Mouse (Mus musculus) lung, postnatal 0 days (tissue): ENCODE measurements around the gene Id4. TPM values are rescaled to one million over a fixed set of nuclear protein-coding genes. Genes with fewer than 3 reads are reported as not detected.

Experiments used
- ATAC-seq: fragments of 200-750 bp; cut with Nextera tagmentation; 2 replicates; pipeline ENCODE4 v1.8.0; 2017; ENCODE audit warnings: moderate library complexity
- DNase-seq: peaks from one replicate; pipeline ENCODE4 v3.0.0-alpha.2; 2016; ENCODE audit warnings: low spot score
- H3K27ac ChIP-seq: fragments of 300-500 bp; sonication (generic); 2 replicates; pipeline ENCODE4 v1.5.1; 2014; ENCODE audit warnings: antibody characterized with exemption, mild to moderate bottlenecking, low read length, mixed read lengths
- H3K27me3 ChIP-seq: fragments of 300-500 bp; sonication (generic); replicated peaks from 2 replicates; pipeline ENCODE4 v1.6.1; 2014; ENCODE audit warnings: low read length, mixed read lengths; ENCODE audit not compliant: insufficient read depth
- H3K36me3 ChIP-seq: fragments of 300-500 bp; sonication (generic); 2 replicates; pipeline ENCODE4 v1.6.1; 2014; ENCODE audit warnings: low read length, mixed read lengths; ENCODE audit not compliant: insufficient read depth
- H3K4me1 ChIP-seq: fragments of 300-500 bp; sonication (generic); 2 replicates; pipeline ENCODE4 v1.6.1; 2014; ENCODE audit warnings: antibody characterized with exemption, low read depth, low read length, mixed read lengths; ENCODE audit not compliant: insufficient read depth
- H3K4me2 ChIP-seq: fragments of 300-500 bp; sonication (generic); replicated peaks from 2 replicates; pipeline ENCODE4 v1.6.1; 2014; ENCODE audit warnings: low read depth, mild to moderate bottlenecking, low read length, moderate library complexity, mixed read lengths
- H3K4me3 ChIP-seq: fragments of 300-500 bp; sonication (generic); 2 replicates; pipeline ENCODE4 v1.5.1; 2014; ENCODE audit warnings: low read depth, low read length
- H3K9ac ChIP-seq: fragments of 300-500 bp; sonication (generic); replicated peaks from 2 replicates; pipeline ENCODE4 v1.6.1; 2014; ENCODE audit warnings: low read depth, mild to moderate bottlenecking
- H3K9me3 ChIP-seq: fragments of 300-500 bp; sonication (generic); 2 replicates; pipeline ENCODE4 v1.6.1; 2016; ENCODE audit warnings: low read length, mixed read lengths
- CTCF ChIP-seq: IDR thresholded peaks from 2 replicates; pipeline ENCODE4 v1.5.1; 2016; ENCODE audit warnings: antibody characterized with exemption, mild to moderate bottlenecking
- EP300 ChIP-seq: IDR thresholded peaks from 2 replicates; pipeline ENCODE4 v1.6.1; 2016; ENCODE audit warnings: antibody characterized with exemption, mild to moderate bottlenecking, control low read depth
- WGBS: fragments of 180-500 bp; shearing (Covaris S2); extraction: QIAGEN DNeasy Blood & Tissue Kit; methylation state at CpG from one replicate; pipeline ENCODE4 v1.1.7; 2014; 5-methylcytosine and 5-hydroxymethylcytosine counted together
- polyA plus RNA-seq: library from polyadenylated mRNA; unstranded; fragments of >200 nt; fragmentation: Nextera tagmentation; extraction: Ambion mirVana; gene quantifications from 2 replicates; pipeline ENCODE4 v1.2.1, GENCODE M21; 2015

The Id4 gene
- polyA plus RNA-seq, 1 experiment from 2014 or later: 4.1 TPM

DNA sequence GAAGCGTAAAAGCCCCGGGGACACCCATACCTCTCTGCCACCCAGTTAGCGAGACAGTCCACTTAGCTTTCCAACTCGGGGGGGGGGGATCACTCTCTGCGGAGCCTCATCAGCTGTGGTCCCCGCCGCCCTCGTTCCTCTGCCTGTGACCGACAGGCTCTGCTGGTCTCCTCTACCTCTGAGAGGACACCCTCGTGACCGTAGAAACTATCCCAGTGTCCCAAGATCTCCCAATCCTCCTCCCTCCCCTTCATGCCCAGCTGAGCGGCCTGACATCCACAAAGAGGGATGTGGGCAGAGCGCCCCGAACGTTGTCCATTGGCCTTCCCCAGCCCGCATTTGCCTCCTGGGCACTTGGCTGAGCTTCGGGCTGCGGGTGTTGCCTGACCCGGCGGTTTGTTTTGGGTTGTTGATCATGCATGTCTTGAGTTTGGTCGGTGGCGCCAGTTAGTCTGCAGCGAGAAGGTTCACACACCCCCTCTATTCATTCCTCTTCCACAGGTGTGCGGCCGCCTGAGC lies 1.5 kb downstream of the Id4 start:
- peak; percentile 31 for DNase-seq
- H3K9ac ChIP-seq: peak overlapping the region; percentile 46
- H3K4me3 ChIP-seq: peak overlapping the region; percentile 64
- H3K9me3 ChIP-seq: no peaks in the 10 kb centered on the region
- 2% methylated on average over 25 of the region's 25 CpGs for WGBS
- TF ChIP-seq CTCF (no peak), EP300 (no peak)
- peak overlapping the region; percentile 91 for H3K4me2 ChIP-seq
- no peak overlapping the region for H3K27ac ChIP-seq
- no peaks in the 10 kb centered on the region for H3K36me3 ChIP-seq
- H3K27me3 ChIP-seq: peaks cover 3% of the 10 kb centered on the region; the same call in 1 of the 2 replicates
- H3K4me1 ChIP-seq: no peaks in the 10 kb centered on the region
- ATAC-seq: no peak

DNA sequence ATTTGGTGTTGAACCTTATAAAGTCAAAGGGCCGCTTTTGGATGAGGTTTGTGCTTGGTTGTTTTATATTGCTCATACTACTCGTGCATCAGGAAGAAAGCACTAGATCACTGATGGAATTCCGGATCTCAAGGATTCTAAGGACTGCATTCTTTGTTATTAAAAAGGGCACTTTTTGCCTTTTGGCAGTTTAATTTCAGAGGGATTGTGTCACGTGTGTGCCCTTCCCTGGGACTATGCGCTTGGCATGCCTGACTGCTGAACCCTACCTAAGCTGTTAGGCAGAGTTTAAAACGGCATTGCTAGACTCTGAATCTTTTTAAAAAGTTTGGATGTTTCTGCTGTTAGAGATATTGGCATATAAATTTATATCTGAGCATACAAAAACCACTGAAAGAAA lies 4.0 kb downstream of the Id4 start:
- Histone ChIP-seq H3K27me3 (0 out of 2 replicates have a peak, but pooled peaks cover 3% of the 10 kb centered on the region), H3K9ac (no peak overlapping the region), H3K27ac (no peak overlapping the region), H3K4me2 (no peak overlapping the region), H3K36me3 (no peaks in the 10 kb centered on the region), H3K4me1 (no peaks in the 10 kb centered on the region), H3K9me3 (no peaks in the 10 kb centered on the region), H3K4me3 (no peak overlapping the region)
- 74% methylated on average over 6 of the region's 6 CpGs for WGBS
- DNase-seq (no peak), ATAC-seq (no peak)
- TF ChIP-seq EP300: no peak
- no peak for TF ChIP-seq CTCF

GRCm38 (mm10) chr13:48273451-48274069 lies 12.5 kb downstream of the Id4 start:
- Histone ChIP-seq H3K4me1 (no peaks in the 10 kb centered on the region), H3K9me3 (no peaks in the 10 kb centered on the region), H3K4me3 (no peak overlapping the region), H3K4me2 (peak overlapping the region; percentile 37), H3K9ac (no peak overlapping the region), H3K36me3 (no peaks in the 10 kb centered on the region), H3K27me3 (no peaks in the 10 kb centered on the region), H3K27ac (no peak overlapping the region)
- DNase-seq (peak; percentile 68), ATAC-seq (peak; percentile 78)
- TF ChIP-seq CTCF (peak; percentile 88), EP300 (no peak)
- 4% methylated on average over 15 of the region's 15 CpGs for WGBS

- 79% methylated on average over 1 of the region's 1 CpGs for whole genome bisulfite sequencing
- no peaks in the 10 kb centered on the region for H3K4me1 ChIP-seq
- H3K9me3 ChIP-seq: no peaks in the 10 kb centered on the region
- H3K27ac ChIP-seq: no peak overlapping the region
- no peak overlapping the region for H3K4me2 ChIP-seq
- DNase-seq (no peak), ATAC-seq (no peak)
- no peaks in the 10 kb centered on the region for H3K36me3 ChIP-seq
- H3K4me3 ChIP-seq: no peak overlapping the region
- no peaks in the 10 kb centered on the region for H3K27me3 ChIP-seq
- TF ChIP-seq CTCF: no peak
- TF ChIP-seq EP300: no peak
- H3K9ac ChIP-seq: no peak overlapping the region
Measured at GRCm38 (mm10) chr13:48274107-48274506, 13.1 kb downstream of the Id4 start.

DNA sequence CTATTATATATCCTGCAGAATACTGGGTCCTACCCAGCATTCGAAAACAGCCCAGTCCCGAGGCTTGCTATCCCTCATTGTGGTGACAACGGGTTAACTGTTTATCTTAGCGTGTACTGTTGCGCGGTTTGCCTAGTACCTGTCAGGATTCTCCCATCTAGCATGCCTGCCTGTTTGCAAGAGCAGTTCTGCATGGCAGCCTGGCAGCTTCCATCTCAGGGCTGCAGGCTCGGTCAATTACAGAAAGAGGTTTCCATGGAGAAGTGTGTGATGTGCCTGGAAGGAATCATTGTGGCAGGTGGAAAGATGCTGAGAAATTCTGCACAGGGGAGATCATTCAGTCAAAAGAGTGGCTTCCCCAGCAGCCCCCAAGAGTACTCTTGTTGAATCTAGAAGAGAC lies 16.0 kb downstream of the Id4 start:
- Histone ChIP-seq H3K4me2 (no peak overlapping the region), H3K36me3 (no peaks in the 10 kb centered on the region), H3K9ac (no peak overlapping the region), H3K27me3 (no peaks in the 10 kb centered on the region), H3K9me3 (no peaks in the 10 kb centered on the region), H3K4me3 (no peak overlapping the region), H3K4me1 (no peaks in the 10 kb centered on the region), H3K27ac (no peak overlapping the region)
- TF ChIP-seq EP300 (no peak), CTCF (no peak)
- WGBS: 66% methylated on average over 7 of the region's 7 CpGs
- no peak for ATAC-seq
- DNase-seq: no peak

DNA sequence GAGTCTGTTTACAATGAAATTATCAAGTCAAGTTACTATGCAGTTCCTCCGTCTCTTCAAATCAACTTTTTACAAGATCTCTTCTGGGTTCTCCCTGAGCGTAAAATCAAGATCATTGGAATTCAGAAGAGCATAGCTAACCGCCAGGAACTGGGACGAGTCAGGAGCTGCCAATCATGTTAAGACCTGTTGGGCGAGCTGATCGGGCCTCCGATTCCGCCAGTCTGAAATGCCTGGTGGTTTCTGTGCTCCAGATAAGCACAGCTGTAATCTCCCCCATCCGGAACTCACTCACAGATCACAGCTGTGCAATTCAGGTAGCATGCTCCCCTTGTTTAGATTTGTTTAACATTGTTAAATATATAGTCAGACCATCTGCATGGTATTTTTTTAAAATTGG lies 23.4 kb downstream of the Id4 start:
- no peak for DNase-seq
- H3K4me1 ChIP-seq: no peaks in the 10 kb centered on the region
- no peak overlapping the region for H3K9ac ChIP-seq
- H3K27me3 ChIP-seq: no peaks in the 10 kb centered on the region
- TF ChIP-seq CTCF (no peak), EP300 (no peak)
- H3K36me3 ChIP-seq: no peaks in the 10 kb centered on the region
- H3K27ac ChIP-seq: no peak overlapping the region
- no peaks in the 10 kb centered on the region for H3K9me3 ChIP-seq
- WGBS: 67% methylated on average over 9 of the region's 9 CpGs
- H3K4me2 ChIP-seq: no peak overlapping the region
- ATAC-seq: no peak
- no peak overlapping the region for H3K4me3 ChIP-seq
